Mouse (Mus musculus): ENCODE measurements around the gene Ank3.

DNA sequence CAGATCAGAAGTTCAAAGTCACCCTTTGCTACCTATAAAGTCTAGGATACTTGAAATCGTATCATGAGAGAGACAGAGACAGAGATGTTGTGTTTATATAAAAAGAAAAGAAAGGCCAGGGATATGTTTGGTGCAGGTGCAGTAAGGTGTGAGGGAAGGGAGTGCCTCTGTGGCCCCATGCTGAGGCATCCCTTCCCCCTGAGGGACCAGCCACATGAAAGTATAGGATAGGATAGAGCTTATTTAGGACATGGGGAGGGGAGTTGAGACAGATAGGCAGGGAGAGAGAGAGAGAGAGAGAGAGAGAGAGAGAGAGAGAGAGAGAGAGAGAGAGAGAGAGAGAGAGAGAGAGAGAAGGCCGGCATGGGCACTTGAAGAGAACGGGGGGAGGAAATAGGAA is 175.2 kb downstream of the Ank3 start:
- TF ChIP-seq CTCF (IDR thresholded peaks at IDR 0.05; ENCODE audit: low read depth) (no peak), EP300 (IDR thresholded peaks at IDR 0.05; ENCODE audit: low read depth) (no peak)

Measured in liver, postnatal 0 days (tissue).